Mouse (Mus musculus) embryo, embryonic 9.5 days (tissue): Measurements from ENCODE around the gene Soga1.
A peak's percentile ranks its signal among the peaks of the same experiment; 100 is the strongest.

Source experiments
- DNase-seq: peaks from one replicate; pipeline ENCODE4 v3.0.0-alpha.2; 2017; ENCODE audit errors: extremely low spot score

Gene Soga1

GRCm38 (mm10) chr2:157037303-157037702 lies 41.8 kb downstream of the Soga1 start:
- no peak for DNase-seq

DNA sequence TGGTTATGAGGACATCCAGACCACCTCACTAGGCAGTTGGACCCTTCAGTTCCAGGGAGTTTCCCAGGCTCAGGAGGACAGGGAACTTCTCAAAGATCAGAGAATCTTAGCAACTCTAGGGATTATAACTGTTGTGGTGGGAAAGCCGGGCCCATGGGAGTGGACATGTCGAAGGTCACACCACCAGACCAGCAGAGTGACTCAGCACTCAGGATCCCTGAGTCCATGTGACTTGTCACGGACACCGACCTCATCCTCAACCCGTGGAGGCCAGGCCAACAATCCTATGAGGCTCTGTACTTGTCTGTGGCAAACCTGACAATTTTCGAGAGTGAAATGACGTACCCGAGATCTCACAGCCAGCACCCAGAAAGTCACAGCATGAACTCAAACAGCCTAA lies 42.7 kb downstream of the Soga1 start:
- DNase-seq = no peak

DNA sequence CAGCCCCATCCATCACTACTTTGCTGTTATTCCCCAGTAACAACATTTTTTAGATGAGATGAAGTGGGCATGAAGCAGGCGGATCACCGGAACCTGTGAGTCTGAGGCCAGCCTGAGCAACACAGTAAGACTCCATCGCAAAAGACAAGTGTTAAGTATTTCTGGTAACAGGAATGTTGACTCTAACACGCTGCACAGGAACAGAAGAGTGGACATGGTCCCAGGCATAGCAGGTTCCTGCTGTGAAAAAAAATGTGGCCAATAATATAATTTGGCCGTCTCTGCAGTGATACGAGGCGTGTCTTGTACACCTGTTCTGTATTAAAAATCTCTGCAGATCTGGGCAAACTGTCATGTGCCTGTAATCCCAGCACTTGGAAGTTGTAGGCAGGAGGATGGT lies 43.7 kb downstream of the Soga1 start:
- no peak for DNase-seq

DNA sequence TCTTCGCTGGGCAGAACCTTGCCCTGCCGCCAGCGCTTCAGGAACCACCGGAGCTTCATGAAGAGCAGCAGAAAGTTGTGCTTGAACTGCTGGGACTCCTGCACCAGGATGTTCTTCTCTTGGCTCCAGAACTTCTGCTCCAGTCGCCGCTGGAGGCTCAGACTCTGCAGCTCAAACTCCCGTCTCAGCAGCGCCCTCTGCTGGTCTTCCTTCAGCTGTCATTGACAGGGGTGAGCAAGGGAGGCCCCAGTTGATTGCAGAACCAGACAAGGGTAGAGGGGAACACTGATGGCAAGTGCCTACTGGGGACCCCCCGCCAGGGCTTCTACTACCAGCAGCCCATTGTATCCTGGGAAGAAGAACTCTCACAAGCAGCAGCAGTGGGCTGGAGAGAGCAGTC lies 48.2 kb downstream of the Soga1 start:
- peak; percentile 72 for DNase-seq

GRCm38 (mm10) chr2:157028261-157028660 lies 50.8 kb downstream of the Soga1 start:
- DNase-seq = no peak

DNA sequence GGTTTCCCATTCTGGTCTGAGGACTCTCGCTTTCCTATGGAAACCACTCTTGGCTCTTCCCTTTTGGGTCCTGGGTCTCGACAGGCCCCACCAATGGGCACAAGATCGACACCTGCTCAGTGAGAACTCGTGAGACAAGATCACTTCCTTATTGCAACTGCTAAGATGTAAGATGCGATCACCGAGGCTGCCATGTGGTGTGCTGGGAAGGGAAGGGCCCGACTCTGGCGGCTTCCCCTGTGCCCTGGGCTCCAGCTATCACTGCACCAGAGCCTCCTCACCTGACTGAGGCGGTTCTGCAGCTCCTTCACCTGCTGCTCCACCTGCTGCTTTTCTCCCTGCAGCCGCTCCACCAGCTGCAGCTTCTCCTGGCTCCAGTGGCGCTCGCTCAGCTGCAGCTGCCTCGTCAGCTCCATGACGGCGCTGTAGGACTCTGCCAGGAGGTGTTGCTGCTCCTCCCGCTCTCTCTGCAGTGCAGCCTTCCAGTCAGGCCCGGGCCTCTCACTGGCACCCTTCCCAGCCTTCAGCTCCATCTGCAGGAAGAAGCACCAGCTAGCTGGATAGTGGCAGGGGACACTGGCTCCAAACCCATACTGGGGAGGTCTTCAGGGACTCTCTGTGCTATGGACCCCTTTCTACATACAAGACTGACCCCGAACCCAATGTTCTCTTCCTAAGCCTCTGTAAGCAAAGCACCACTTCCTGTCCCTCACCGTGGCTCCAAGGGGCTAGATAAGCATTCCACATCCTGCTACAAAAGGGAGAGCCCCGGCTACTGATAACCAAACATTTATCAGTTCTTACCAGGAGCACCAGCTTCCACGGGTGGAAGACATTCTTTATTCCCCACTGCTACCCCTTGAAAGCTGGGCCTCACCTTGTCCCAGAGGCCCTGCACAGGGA lies 51.7 kb downstream of the Soga1 start:
- DNase-seq = no peak

DNA sequence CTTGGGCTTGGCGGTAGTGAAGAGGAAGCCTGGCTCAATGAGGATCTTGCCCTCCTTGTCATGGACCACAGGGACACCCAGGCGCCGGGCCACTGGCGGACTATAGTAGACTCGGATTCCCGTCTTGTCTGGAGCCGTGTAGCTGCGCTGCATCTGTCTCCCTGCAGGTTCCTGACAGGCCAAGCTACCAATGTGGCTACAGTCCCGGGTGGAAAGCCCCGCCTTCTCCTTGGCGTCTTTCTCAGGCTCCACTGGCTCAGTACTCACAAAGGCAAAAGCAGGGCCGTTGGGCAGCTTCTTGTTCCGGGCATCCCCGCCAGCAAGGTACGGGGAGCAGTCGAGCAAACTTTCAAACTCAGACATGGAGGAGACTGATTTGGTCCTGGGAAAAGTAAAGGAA lies 57.9 kb downstream of the Soga1 start:
- DNase-seq = no peak

GRCm38 (mm10) chr2:157019228-157019627 lies 59.8 kb downstream of the Soga1 start:
- no peak for DNase-seq

DNA sequence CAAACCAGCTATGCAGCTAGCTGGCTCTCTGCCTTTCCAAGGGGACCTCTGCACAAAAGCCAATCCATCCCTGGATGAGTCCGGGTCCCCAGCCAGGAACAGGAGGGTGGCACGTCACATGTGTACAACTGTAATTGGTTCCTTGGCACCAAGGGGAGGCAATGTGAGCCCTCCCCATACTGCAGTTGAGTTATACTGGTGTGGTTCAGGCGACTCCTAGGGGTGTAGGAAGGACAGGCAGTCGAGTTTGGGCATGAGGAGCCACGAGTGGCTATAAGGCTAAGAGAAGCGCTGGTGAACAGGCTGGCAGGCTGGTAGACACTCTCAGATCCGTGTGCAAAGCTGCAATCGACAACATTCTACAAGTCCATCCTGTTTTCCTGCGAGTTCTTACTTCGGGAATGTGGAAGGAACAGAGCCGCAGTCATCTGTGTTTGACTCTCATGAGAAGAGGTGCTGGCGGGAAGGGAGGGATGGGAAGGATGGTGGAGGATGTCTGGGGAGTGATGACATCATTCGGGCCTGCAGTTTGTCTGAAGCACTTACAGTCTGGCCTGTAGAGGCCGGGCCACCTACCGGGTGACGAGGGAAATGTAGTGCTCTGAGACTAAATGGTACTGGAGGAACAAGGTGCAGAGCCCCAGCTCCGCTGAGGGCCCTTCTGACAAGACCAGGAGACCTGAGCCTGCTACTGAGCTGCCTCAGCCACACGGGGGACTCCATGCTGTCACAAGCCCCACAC lies 62.4 kb downstream of the Soga1 start:
- no peak for DNase-seq

DNA sequence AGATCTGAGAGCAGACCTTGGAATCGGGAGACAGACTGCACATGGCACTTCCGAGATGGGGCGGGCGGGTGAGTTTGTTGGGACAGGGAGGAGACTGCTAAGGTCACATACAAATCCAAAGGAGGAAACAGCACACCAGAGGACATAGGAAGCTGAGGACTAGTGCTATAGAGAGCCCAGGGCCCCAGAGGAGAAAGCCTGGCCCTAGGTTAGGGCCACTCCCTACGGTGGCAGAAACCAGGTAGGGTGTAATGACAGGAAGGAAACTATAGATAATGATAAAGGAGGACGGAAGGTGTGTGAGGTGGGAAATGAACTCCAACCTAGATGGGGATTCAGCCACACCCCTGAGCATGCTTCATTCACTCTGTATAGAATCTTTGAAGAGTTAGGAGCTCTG lies 66.7 kb downstream of the Soga1 start:
- DNase-seq = no peak

- DNase-seq = no peak
Measured at GRCm38 (mm10) chr2:157010634-157011310, 68.3 kb downstream of the Soga1 start.

DNA sequence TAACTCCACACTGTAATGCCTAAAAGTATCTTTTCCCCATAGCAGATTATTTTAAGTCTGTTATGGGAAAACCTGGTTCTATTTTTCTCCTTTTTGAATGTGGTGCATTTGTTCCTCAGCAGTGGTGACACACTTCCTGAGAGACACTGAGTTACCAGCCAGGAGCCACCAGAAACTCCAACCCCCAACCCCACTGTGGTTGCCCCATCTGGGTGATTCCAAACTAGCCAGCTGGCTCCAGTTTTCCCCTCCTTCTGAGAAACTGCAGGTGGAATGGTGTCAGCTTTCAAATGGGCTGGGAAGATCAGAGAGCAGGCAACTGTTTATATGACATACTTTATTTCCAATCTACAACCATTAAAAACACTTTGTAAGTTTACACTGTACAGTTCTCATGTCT lies 68.9 kb downstream of the Soga1 start:
- DNase-seq = no peak

DNA sequence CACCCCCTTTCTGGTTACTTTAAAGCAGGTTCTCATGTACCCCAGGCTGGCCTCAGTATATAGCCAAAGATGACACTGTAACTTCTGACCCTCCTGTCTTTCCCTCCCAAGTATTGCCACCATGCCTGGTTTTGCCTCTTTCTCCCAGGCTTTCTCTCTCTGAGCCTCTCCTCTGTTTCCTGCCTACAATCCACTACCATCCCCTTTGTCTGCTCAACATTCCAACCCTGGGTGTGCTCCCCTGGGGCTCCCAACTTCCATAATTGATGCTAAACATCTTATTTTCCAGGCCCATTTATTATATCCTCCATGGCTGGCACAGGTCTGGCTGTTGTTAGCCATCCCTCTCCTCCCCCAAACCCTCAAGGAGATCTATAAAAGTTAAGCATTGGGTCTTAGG lies 70.5 kb downstream of the Soga1 start:
- no peak for DNase-seq

- no peak for DNase-seq
Measured at GRCm38 (mm10) chr2:157007234-157007596, 71.8 kb downstream of the Soga1 start.

DNA sequence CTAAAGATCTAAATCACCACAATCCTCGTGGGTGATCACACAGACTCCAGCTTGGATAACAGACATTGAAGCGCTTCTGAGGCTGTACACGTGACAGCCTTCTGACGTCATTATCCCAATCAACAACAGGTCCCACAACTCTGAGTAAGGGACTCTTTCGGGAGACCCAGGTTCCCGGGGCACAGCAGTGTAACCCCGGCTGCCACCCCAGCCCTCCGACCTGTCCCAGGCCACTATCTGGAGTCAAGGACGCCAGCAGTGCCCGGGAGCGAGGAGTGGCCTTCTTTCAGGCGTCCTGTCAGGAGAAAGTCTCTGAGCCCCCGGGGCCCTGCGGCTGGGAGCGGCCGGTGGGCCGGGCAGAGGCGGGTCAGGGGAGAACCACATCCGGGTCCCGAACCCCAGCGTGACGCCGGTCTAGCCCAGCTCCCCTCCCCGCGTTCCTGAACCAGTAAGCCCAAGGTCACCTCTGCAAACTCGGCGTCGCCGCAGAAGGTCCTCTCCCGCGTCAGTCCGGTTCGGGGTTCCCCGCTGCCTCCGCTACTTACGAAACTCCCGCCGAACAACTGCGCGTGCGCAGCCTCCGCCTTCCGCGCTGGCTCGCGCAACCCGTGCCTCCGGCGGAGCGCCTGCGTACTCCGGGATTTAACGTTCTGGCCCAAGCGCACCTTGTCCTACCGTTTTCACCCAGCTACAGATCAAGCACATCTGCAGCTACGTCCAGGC lies 72.4 kb downstream of the Soga1 start, which contains the start of gene Dsn1:
Gene Dsn1 (minus strand): TSS at position 644 of the 723 bp plus-strand sequence.
- DNase-seq = peak; percentile 91

DNA sequence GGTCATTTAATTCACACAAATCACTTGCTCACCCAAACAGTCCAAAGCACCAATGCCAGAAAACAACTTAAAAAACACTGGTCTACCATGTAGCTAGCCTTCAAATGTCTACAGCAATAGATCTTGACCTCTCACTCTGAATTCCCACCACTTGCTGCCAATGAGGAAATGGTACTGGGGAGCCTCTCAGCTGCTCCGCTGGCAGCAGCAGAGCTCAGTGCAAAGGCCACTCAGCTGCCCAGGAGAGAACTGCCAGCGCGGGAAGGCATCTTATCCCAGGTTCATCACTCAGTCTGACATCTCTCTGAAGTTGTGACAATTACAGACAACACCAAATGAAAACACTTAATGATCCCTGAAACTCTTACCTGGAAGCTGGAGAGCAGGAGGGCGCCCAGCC lies 76.7 kb downstream of the Soga1 start:
- DNase-seq = no peak

- DNase-seq = no peak
Measured at GRCm38 (mm10) chr2:156998263-156998662, 80.8 kb downstream of the Soga1 start.

- no peak for DNase-seq
Measured at GRCm38 (mm10) chr2:156996576-156996975, 82.5 kb downstream of the Soga1 start.

DNA sequence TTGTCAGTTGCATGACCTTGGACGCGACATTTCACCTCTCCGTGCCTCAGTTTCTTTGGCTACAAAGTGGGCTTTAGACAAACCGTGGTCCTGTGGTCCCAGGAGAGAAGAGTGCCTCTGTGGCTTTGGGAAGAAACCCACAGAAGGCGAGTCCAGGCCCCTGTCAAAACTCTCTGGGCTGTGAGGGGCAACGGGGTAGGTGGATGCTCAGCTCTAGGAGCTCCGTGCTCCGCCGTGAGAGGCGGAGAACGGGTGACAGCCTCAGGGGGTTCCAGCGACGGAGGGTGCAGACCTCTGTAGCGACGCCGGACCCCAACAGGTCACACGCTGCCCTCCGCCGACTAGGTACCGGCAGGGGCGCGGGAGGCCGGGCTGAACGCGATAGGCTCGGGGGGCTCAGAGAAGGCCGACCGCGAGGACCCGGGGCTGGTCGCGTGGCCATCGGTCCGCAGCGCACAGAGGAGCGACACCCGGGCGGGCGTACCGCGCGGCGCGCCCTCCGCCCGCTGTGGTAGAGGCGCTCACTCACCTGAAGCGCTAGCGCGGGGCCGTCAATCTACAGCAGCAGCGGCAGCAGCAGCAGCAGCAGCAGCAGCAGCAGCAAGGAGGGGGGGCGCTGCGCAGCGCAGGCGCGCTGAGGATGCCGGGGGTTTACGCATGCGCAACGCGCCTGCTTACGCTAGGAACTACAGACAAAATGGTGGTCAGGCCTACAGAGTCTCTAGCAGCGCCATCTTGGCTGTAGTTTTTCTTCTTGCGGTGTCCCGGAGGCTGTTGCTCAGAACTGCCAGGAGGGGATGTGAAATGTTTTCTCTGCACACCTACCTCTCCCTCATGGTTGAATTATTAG lies 87.4 kb downstream of the Soga1 start, which contains the start of gene Ndrg3:
Gene Ndrg3 (minus strand): TSS at position 587 of the 850 bp plus-strand sequence.
- peak; percentile 93 for DNase-seq

DNA sequence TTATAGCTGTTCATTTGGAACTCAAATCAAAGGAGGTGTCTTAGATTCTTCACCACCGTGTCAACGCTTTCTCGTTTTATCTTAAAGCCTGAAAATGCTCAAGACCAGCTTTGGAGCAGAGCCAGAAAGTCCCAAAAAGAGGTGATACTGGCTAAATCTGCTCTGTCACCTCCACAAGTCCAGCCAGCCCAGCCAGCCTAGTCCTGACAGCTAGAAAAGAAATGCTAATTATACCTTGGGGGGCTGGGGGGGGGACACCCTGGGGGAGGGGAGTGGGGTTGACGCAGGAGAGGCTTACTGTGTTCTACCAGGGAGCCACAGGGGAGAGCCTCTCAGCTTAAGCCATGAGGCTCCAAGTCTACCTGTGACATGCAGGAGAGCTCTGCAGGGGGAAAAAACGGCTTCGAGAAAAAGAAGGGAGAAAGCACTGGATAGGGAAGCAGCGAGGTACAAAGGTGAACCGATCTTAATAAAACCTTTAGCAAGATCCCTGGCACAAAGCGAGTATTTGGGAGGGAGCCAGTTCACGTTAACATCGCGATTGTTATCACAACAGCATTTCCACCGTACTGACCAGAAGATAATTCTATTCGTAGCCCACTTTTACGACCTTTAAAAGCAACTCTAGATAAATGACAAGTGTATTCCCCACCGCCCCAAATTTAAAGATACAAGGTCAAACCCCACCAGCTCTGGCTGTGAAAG lies 88.2 kb downstream of the Soga1 start:
- no peak for DNase-seq
